Mouse (Mus musculus) heart, postnatal 0 days (tissue): ENCODE measurements around the gene Hnrnpa0.

Experiments used
- CTCF ChIP-seq: IDR thresholded peaks from 2 replicates; pipeline ENCODE4 v1.5.1; 2016; ENCODE audit warnings: antibody characterized with exemption, control low read depth, low read depth
- EP300 ChIP-seq: IDR thresholded peaks from 2 replicates; pipeline ENCODE4 v1.6.1; 2016; ENCODE audit warnings: antibody characterized with exemption, low read depth

GRCm38 (mm10) chr13:58126126-58126525 is 2.2 kb downstream of the Hnrnpa0 start:
- TF ChIP-seq CTCF (peak; percentile 78), EP300 (no peak)
